Mouse (Mus musculus) spleen, embryonic (tissue): ENCODE data around the gene Gabrr3.

Experiments used
- CTCF ChIA-PET: fragments of 350-600 bp; sonication (Branson Sonifier 250); formaldehyde crosslinking; loops from one replicate; lab custom pipeline; 2022; lab: Charles Lee

The Gabrr3 gene

GRCm38 (mm10) chr16:59463973-59464372 lies 56.8 kb downstream of the Gabrr3 start:
- CTCF ChIA-PET, result interaction anchor here (0.6 kb wide), 1 partner anchor 9 kb away, joined by 3 read pairs; no protein-coding TSS in a partner anchor

- CTCF ChIA-PET, result no interaction called here
Observed at GRCm38 (mm10) chr16:59469846-59470245, 62.7 kb downstream of the Gabrr3 start.

GRCm38 (mm10) chr16:59471637-59472278 lies 64.6 kb downstream of the Gabrr3 start, which contains the start of gene Riox2:
Riox2 (plus strand) TSS chr16:59471775.
- CTCF ChIA-PET, result interaction anchor here (0.5 kb wide), 1 partner anchor 315 kb away, joined by 10 read pairs; no protein-coding TSS in a partner anchor

GRCm38 (mm10) chr16:59472546-59472945 lies 65.4 kb downstream of the Gabrr3 start:
- CTCF ChIA-PET, result interaction anchor here (0.5 to 0.7 kb wide), 3 partner anchors 8 to 314 kb away, joined by 3 to 10 read pairs (median 10); no protein-coding TSS in a partner anchor

- CTCF ChIA-PET, result no interaction called here
Observed at GRCm38 (mm10) chr16:59474788-59475187, 67.7 kb downstream of the Gabrr3 start.

GRCm38 (mm10) chr16:59477955-59478354 lies 70.8 kb downstream of the Gabrr3 start:
- CTCF ChIA-PET, result no interaction called here

- CTCF ChIA-PET, result no interaction called here
Observed at GRCm38 (mm10) chr16:59487239-59487638, 80.1 kb downstream of the Gabrr3 start.

- CTCF ChIA-PET, result no interaction called here
Observed at GRCm38 (mm10) chr16:59487975-59488548, 80.9 kb downstream of the Gabrr3 start.

- CTCF ChIA-PET, result no interaction called here
Observed at GRCm38 (mm10) chr16:59493199-59493598, 86.1 kb downstream of the Gabrr3 start.

- CTCF ChIA-PET, result no interaction called here
Observed at GRCm38 (mm10) chr16:59497947-59498346, 90.8 kb downstream of the Gabrr3 start.

- CTCF ChIA-PET, result interaction anchor here (0.6 kb wide), 1 partner anchor 51 kb away, joined by 3 read pairs; no protein-coding TSS in a partner anchor
Observed at GRCm38 (mm10) chr16:59499180-59499579, 92.0 kb downstream of the Gabrr3 start.

- CTCF ChIA-PET, result no interaction called here
Observed at GRCm38 (mm10) chr16:59509830-59510229, 102.7 kb downstream of the Gabrr3 start.
